Mouse (Mus musculus) limb, embryonic 14.5 days (tissue): ENCODE results near the gene Prss12. TPM values are rescaled to one million over a fixed set of nuclear protein-coding genes. Genes with fewer than 3 reads are reported as not detected.

Source experiments
- ATAC-seq: fragments of 200-750 bp; cut with Nextera tagmentation; 2 replicates; pipeline ENCODE4 v1.8.0; 2017; ENCODE audit warnings: low read depth, moderate number of reproducible peaks, moderate TSS enrichment; ENCODE audit not compliant: low FRiP score
- DNase-seq: peaks from one replicate; pipeline ENCODE4 v3.0.0-alpha.2; 2015; ENCODE audit warnings: low spot score
- H3K27ac ChIP-seq: fragments of 300-500 bp; sonication (generic); replicated peaks from 2 replicates; pipeline ENCODE4 v1.5.1; 2014; ENCODE audit warnings: low read depth, mild to moderate bottlenecking, low read length, moderate library complexity, mixed read lengths
- H3K27me3 ChIP-seq: fragments of 300-500 bp; sonication (generic); 2 replicates; pipeline ENCODE4 v1.6.1; 2014; ENCODE audit warnings: low read length, mixed read lengths; ENCODE audit not compliant: control insufficient read depth, insufficient read depth
- H3K36me3 ChIP-seq: fragments of 300-500 bp; sonication (generic); 2 replicates; pipeline ENCODE4 v1.6.1; 2014; ENCODE audit warnings: mild to moderate bottlenecking, low read length, moderate library complexity, mixed read lengths; ENCODE audit not compliant: control insufficient read depth, insufficient read depth
- H3K4me1 ChIP-seq: fragments of 300-500 bp; sonication (generic); 2 replicates; pipeline ENCODE4 v1.6.1; 2014; ENCODE audit warnings: antibody characterized with exemption, low read length, mixed read lengths; ENCODE audit not compliant: control insufficient read depth, insufficient read depth
- H3K4me2 ChIP-seq: fragments of 300-500 bp; sonication (generic); replicated peaks from 2 replicates; pipeline ENCODE4 v1.6.1; 2014; ENCODE audit warnings: low read depth, mild to moderate bottlenecking, low read length, moderate library complexity; ENCODE audit not compliant: severe bottlenecking
- H3K4me3 ChIP-seq: fragments of 300-500 bp; sonication (generic); replicated peaks from 2 replicates; pipeline ENCODE4 v1.5.1; 2014; ENCODE audit warnings: low read length
- H3K9ac ChIP-seq: fragments of 300-500 bp; sonication (generic); 2 replicates; pipeline ENCODE4 v1.6.1; 2014; ENCODE audit warnings: mild to moderate bottlenecking, low read depth, low read length, moderate library complexity; ENCODE audit not compliant: severe bottlenecking
- H3K9me3 ChIP-seq: fragments of 300-500 bp; sonication (generic); 2 replicates; pipeline ENCODE4 v1.6.1; 2016; ENCODE audit warnings: low read length; ENCODE audit not compliant: control insufficient read depth
- POLR2A ChIP-seq: fragments of 200-500 bp; IDR thresholded peaks from 2 replicates; pipeline ENCODE4 v1.8.0; 2012; ENCODE audit warnings: inconsistent platforms, mild to moderate bottlenecking, moderate library complexity, borderline replicate concordance; ENCODE audit not compliant: insufficient read depth, insufficient read length; ENCODE audit errors: extremely low read depth
- WGBS: fragments of 180-500 bp; shearing (Covaris S2); extraction: QIAGEN DNeasy Blood & Tissue Kit; methylation state at CpG from one replicate; pipeline ENCODE4 v1.1.7; 2014; 5-methylcytosine and 5-hydroxymethylcytosine counted together
- polyA plus RNA-seq, 2 experiments: library from polyadenylated mRNA; depleted of rRNA in 1 of 2; stranded (reverse) in 1 of 2; unstranded in 1 of 2; fragments of >200 nt; fragmentation: Nextera tagmentation in 1 of 2; extraction: Ambion mirVana in 1 of 2; gene quantifications; 2 replicates each; pipeline versions ENCODE4 v1.2.1 to v1.2.3; 2012 to 2014

The Prss12 gene
- polyA plus RNA-seq (2012; rRNA removed) (16.6 and 17.6 TPM in 2 replicates), polyA plus RNA-seq (2014; fragmentation: Nextera tagmentation; extraction: Ambion mirVana) (20.1 and 24.9 TPM in 2 replicates)

DNA sequence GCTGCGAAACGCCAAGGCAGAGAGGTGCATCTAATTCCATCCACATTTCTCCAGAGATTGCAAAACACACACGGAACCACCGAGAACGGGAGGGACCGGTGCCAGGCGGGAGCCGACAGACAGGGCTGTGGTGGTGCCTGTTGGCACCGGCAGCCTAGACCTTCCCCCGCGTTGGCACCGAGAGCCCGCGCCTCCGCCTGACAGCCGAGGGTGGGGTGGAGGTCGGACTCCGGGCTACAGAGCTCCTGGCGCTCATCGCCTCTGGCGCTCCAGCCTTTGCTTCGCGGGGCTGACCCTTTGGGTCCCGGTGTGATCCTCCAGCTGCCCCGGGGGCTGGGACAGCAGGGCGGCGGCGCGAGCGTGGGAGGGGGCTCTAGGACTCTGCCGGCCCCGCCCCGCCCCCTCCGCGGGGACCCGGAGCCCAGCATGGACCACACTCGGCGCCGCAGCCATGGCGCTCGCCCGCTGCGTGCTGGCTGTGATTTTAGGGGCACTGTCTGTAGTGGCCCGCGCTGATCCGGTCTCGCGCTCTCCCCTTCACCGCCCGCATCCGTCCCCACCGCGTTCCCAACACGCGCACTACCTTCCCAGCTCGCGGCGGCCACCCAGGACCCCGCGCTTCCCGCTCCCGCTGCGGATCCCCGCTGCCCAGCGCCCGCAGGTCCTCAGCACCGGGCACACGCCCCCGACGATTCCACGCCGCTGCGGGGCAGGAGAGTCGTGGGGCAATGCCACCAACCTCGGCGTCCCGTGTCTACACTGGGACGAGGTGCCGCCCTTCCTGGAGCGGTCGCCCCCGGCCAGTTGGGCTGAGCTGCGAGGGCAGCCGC, at the start of gene Prss12:
Gene Prss12, plus strand, starts transcription at position 206 of the 830 bp plus-strand sequence.
- no peaks in the 10 kb centered on the region for H3K36me3 ChIP-seq
- peak; percentile 69 for ATAC-seq

DNA sequence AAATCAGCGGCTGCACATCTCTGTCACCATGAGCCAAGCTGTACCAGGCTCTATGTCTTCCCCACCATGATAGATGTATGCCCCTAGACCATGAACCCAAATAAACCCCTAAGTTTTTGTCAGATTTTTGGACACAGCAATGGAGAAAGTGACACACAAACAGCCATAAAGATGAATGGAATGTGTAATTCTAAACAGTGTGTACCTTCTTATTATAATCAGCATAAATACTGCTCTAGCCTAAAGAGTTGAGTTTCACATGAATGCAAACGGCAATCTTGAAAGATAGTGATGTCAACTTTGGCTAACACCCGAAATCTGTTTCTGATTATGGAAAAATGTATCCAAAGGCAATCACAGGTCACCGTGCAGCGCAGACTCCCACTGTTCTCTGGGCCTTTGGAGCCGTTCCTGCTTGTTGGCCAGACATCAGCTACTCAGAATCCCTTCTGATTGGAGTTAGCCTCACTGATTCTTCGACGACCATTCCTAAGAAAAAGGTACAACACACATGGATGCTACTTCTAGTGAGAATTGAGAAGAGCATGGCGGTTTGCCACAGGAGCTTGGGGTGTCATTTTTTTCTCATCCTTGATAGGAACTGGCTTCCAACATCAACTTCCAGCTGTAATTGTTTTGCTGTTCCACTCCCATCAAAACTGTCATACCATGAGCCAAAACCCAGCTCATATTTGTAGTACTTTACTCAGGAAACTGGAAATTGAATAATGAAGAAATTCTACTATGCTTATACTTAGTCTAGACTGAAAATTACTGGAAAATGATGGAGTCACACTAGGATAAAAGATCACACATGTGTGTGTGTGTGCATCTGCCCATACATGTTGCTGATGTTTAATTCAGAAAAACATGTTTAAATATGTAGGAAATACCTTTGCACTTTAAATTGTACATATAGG, 48.9 kb upstream of the Prss12 start:
- no peak overlapping the region for H3K9ac ChIP-seq
- ATAC-seq (no peak; the same call in 1 of the 2 replicates), DNase-seq (peak; percentile 73)
- no peaks in the 10 kb centered on the region for H3K9me3 ChIP-seq
- H3K4me1 ChIP-seq = no peaks in the 10 kb centered on the region
- H3K27ac ChIP-seq = no peak overlapping the region
- 60% methylated on average over 9 of the region's 9 CpGs for WGBS
- TF ChIP-seq POLR2A = no peak
- H3K36me3 ChIP-seq = no peaks in the 10 kb centered on the region
- no peaks in the 10 kb centered on the region for H3K27me3 ChIP-seq
- no peak overlapping the region for H3K4me2 ChIP-seq
- no peak overlapping the region for H3K4me3 ChIP-seq

More for the DNA sequence above, at the start of gene Prss12:
- Histone ChIP-seq H3K4me3 (peak within 1 kb of the TSS; percentile 70), H3K4me1 (peaks cover 27% of the 10 kb centered on the region), H3K27me3 (peaks cover 19% of the 10 kb centered on the region; the same call in 1 of the 2 replicates), H3K9me3 (no peaks in the 10 kb centered on the region), H3K27ac (no peak within 1 kb of the TSS), H3K4me2 (peak within 1 kb of the TSS; percentile 99), H3K9ac (peak within 1 kb of the TSS; percentile 68)
- DNase-seq = no peak
- under 1% methylated on average over 64 of the region's 84 CpGs for WGBS
- TF ChIP-seq POLR2A = no peak

DNA sequence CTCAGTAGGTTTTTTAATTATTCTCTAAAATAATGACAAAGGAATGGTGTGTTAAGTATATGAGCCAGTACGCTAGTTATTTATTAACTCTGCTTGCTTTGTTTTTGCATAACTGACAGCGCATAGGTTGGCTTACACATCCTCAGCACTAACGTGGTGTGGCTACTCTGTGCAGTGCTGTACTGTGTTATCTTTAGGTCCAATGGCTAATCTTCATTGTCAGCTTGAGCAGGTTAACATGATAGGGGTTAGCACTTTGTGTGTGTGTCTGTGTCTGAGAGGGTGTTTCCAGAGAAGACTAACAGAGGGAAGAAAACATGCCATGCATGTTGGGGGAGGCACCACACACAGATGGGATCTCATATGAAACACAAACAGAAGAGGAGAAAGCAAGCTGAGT, 41.8 kb upstream of the Prss12 start:
- DNase-seq (no peak), ATAC-seq (no peak)
- Histone ChIP-seq H3K4me3 (no peak overlapping the region), H3K36me3 (no peaks in the 10 kb centered on the region), H3K27me3 (no peaks in the 10 kb centered on the region), H3K4me1 (no peaks in the 10 kb centered on the region), H3K9me3 (no peaks in the 10 kb centered on the region), H3K27ac (no peak overlapping the region), H3K4me2 (no peak overlapping the region), H3K9ac (no peak overlapping the region)
- WGBS = 80% methylated on average over 3 of the region's 3 CpGs
- no peak for TF ChIP-seq POLR2A

DNA sequence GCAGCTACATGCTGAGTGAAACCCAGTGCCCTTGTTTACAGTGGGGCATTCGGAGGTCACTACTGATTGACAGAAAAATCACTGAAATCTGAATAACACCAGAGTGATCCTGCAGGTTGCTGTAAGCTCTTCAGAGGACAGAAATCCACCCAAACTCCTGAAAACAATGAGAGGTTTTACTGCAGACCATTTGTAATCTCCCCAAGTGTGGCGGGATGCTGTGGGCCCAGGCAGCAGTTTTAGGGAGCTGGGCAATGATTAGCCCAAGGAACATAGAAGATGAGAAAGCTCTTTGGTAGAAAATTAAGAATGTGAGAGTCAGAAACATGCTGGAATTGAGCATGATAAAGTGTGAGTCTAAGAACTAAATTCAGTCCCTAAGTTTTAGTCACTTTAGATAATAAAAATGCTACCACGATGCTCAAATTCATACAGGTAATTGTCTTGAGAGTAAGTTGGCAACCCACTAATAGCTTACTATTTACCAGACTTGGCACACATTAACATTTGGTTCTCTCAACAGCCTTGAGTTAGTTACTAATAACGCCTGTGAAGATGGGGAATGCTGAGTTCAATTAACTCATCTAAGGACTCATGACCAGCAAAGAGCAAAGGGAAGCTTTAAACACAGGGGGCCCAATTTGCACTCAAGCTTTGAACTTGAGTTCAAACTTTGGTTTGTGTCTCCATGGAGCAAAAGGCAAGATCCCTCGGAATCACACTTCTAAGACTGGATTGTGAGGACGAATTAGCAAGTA, 34.7 kb upstream of the Prss12 start:
- no peak overlapping the region for H3K9ac ChIP-seq
- no peak for DNase-seq
- WGBS = 66% methylated on average over 6 of the region's 6 CpGs
- no peak overlapping the region for H3K4me3 ChIP-seq
- H3K4me1 ChIP-seq = no peaks in the 10 kb centered on the region
- TF ChIP-seq POLR2A = no peak
- ATAC-seq = no peak
- H3K9me3 ChIP-seq = no peaks in the 10 kb centered on the region
- H3K36me3 ChIP-seq = no peaks in the 10 kb centered on the region
- H3K27ac ChIP-seq = no peak overlapping the region
- no peaks in the 10 kb centered on the region for H3K27me3 ChIP-seq
- H3K4me2 ChIP-seq = no peak overlapping the region
